In genomic region chr12:35831268-35831667, GRCm38 (mm10) we compare ENCODE assay signal across 7 mouse cellular contexts.
DNase-seq lines count a peak whose midpoint lies in the region; ATAC-seq and TF ChIP-seq lines count a peak whose summit lies in the region.

No protein-coding gene starts in this region.

- 15% methylated on average over 5 of the region's 5 CpGs for WGBS in liver, adult 2 months
- 12% methylated on average over 5 of the region's 5 CpGs for WGBS in liver, embryonic 12.5 days (ENCODE audit: insufficient replicate concordance)
- 6% methylated on average over 5 of the region's 5 CpGs for WGBS in kidney, embryonic 14.5 days

- no peaks in the 10 kb centered on the region for H3K36me3 ChIP-seq in liver, adult 2 months (ENCODE audit: control insufficient read depth, insufficient read depth, low read length)
- no peaks in the 10 kb centered on the region for H3K36me3 ChIP-seq in liver, embryonic 12.5 days
- H3K36me3 ChIP-seq in kidney, embryonic 14.5 days (ENCODE audit: control insufficient read depth, insufficient read depth, low read length) = no peaks in the 10 kb centered on the region

- H3K4me2 ChIP-seq in liver, embryonic 12.5 days = no peak overlapping the region
- no peak overlapping the region for H3K4me2 ChIP-seq in kidney, embryonic 14.5 days (replicated peaks; ENCODE audit: low read depth, low read length)

- TF ChIP-seq CTCF in liver, adult 2 months (IDR thresholded peaks at IDR 0.05; ENCODE audit: low read depth, low read length) = peak; percentile 56

- H3K4me3 ChIP-seq in liver, adult 2 months (ENCODE audit: insufficient read depth, low read depth, low read length) = no peak overlapping the region
- no peak overlapping the region for H3K4me3 ChIP-seq in liver, embryonic 12.5 days
- no peak overlapping the region for H3K4me3 ChIP-seq in kidney, embryonic 14.5 days (ENCODE audit: low read length)

- no peak overlapping the region for H3K9ac ChIP-seq in liver, adult 2 months (ENCODE audit: low read depth, low read length)
- H3K9ac ChIP-seq in liver, embryonic 12.5 days = no peak overlapping the region
- H3K9ac ChIP-seq in kidney, embryonic 14.5 days (ENCODE audit: low read depth, low read length) = no peak overlapping the region

- no peaks in the 10 kb centered on the region for H3K9me3 ChIP-seq in liver, embryonic 12.5 days (replicated peaks)
- no peaks in the 10 kb centered on the region for H3K9me3 ChIP-seq in kidney, embryonic 14.5 days (ENCODE audit: control insufficient read depth, low read length)

- no peak overlapping the region for H3K27ac ChIP-seq in liver, adult 2 months (replicated peaks; ENCODE audit: insufficient read depth, low read depth, low read length)
- no peak overlapping the region for H3K27ac ChIP-seq in liver, embryonic 12.5 days
- H3K27ac ChIP-seq in kidney, embryonic 14.5 days (ENCODE audit: low read depth, low read length) = no peak overlapping the region

- H3K79me2 ChIP-seq in liver, adult 2 months (ENCODE audit: control insufficient read depth, insufficient read depth, low read length) = no peaks in the 10 kb centered on the region

- peak; percentile 66 for DNase-seq in liver, adult 2 months (ENCODE audit: extremely low read depth, low read depth, low spot score)
- peak; percentile 87 for DNase-seq in NIH3T3 (ENCODE audit: low read depth)
- peak; percentile 57 for DNase-seq in embryo, embryonic 11.5 days (ENCODE audit: low read depth, low spot score)
- peak; percentile 69 for DNase-seq in thymus, postnatal 0 days (ENCODE audit: low spot score)

- H3K4me1 ChIP-seq in liver, adult 2 months (ENCODE audit: control insufficient read depth, insufficient read depth, low read length) = no peaks in the 10 kb centered on the region
- 0 out of 2 replicates have a peak, but pooled peaks cover 4% of the 10 kb centered on the region for H3K4me1 ChIP-seq in liver, embryonic 12.5 days
- H3K4me1 ChIP-seq in kidney, embryonic 14.5 days (ENCODE audit: control insufficient read depth, insufficient read depth, low read length) = peaks cover 8% of the 10 kb centered on the region; the same call in 1 of the 2 replicates

- no peaks in the 10 kb centered on the region for H3K27me3 ChIP-seq in liver, adult 2 months (ENCODE audit: control insufficient read depth, insufficient read depth, low read length)
- H3K27me3 ChIP-seq in liver, embryonic 12.5 days (replicated peaks) = no peaks in the 10 kb centered on the region
- no peaks in the 10 kb centered on the region for H3K27me3 ChIP-seq in kidney, embryonic 14.5 days (ENCODE audit: control insufficient read depth, insufficient read depth, low read length)

- TF ChIP-seq POLR2A in liver, adult 2 months (IDR thresholded peaks at IDR 0.05; ENCODE audit: extremely low read depth, insufficient read depth, low read length) = no peak

- no peak for ATAC-seq in liver, embryonic 12.5 days
- ATAC-seq in kidney, embryonic 14.5 days (ENCODE audit: low FRiP score, low TSS enrichment) = peak; percentile 72; the same call in 1 of the 2 replicates
- ATAC-seq in megakaryocyte progenitor cell, adult 5-6 weeks (replicated peaks; ENCODE audit: poor library complexity) = peak; percentile 67
